Mouse (Mus musculus): Measurements from ENCODE around the gene Fbxo40. TPM values are rescaled to one million over a fixed set of nuclear protein-coding genes. Genes with fewer than 3 reads are reported as not detected.

Gene Fbxo40
- 0.10 TPM for polyA plus RNA-seq (2017; shearing (Covaris generic))

DNA sequence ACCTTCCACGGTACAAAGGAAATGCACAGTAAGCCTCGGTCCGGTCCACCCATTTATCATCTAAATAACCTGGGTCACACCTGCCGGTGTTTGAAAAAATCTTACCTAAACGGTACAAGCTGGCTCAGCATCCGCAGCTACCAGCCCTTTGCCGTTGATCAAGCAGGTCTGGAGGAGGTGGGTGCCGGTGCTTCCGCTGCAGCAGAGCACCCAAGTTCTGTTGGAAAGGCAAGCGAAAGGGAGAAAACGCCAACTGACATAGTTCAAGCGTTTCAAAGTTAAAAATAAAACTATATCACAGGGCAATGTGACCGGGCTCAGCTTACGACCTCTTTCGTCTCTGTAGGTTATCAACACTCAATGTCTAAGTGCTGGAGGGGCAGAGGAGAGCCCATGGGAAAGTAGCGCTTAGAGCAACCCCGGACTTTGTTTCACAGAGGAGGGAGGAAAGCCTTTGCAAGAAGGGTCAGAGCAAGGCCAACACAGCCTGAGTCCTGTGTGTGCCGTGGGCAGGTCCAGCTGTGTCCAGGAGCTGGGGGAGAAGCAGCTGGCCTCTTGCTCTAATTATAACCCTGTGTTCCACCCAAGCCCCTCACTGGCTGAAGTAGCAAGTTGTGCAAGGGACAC lies at the start of gene Fbxo40:
Fbxo40 (minus strand) TSS at position 469 of the 627 bp plus-strand sequence.

GRCm38 (mm10) chr16:37011061-37011921 lies 21.0 kb upstream of the Fbxo40 start, which contains the start of gene Polq:
Gene Polq, plus strand, starts transcription at chr16:37011786.

DNA sequence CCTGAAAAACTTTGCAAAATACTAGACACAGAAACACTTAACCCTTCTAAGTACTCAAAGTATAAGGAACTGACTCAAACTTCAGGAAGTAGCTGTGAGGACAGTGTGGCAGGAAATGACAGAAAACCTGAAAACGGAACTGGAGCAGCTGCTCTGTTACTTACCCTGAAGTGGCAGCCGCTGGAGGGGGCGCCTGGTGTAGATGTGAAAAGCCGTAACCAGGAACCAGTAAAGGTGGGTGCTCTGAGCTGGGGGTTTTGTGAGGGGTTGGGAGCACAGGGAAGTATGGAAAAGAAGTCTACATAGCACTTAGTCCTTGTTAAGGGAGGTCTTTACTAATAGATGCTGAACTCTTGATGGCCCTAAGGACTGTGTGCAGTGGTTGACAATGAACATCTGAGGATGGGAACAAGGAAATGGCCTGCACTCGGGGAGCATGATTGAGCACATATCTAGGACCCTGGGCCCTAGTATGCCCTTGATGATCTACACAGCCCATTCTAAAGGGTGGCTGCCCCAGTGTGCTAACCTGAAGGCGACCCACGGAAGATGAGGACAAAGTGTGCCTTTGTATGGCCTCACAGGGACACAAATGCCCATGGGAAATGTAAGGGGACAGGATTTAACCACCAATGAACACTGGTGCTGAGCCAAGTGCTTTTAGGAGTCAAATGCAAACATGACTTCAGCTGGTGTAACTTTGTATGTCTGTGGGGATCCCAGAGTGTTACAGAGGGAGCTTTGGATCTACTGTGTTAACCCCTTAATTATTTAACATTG lies 55.2 kb downstream of the Fbxo40 start, which contains the start of gene Hcls1:
Hcls1 (plus strand) TSS at position 143 of the 780 bp plus-strand sequence.

Other genes starting within 250 kb of the Fbxo40 start
- gene Slc15a2, start 205.5 kb downstream of the Fbxo40 start, polyA plus RNA-seq (2017; shearing (Covaris generic)): 40.9 TPM
- gene Iqcb1, start 162.1 kb downstream of the Fbxo40 start, polyA plus RNA-seq (2017; shearing (Covaris generic)): 40.3 TPM
- 1.3 TPM for gene Eaf2, start 115.5 kb downstream of the Fbxo40 start, polyA plus RNA-seq (2017; shearing (Covaris generic))
- 38.3 TPM for gene Golgb1, start 115.3 kb downstream of the Fbxo40 start, polyA plus RNA-seq (2017; shearing (Covaris generic))
- gene Hcls1, start 55.5 kb downstream of the Fbxo40 start, polyA plus RNA-seq (2017; shearing (Covaris generic)): 114 TPM
- 0.75 TPM for gene Polq, start 21.3 kb upstream of the Fbxo40 start, polyA plus RNA-seq (2017; shearing (Covaris generic))